Mouse (Mus musculus) left cerebral cortex, postnatal 25 days (tissue): ENCODE data around the gene Tob1. TPM values are rescaled to one million over a fixed set of nuclear protein-coding genes. Genes with fewer than 3 reads are reported as not detected.

ENCODE experiments used
- DNase-seq, 2 experiments: peaks; one replicate each; pipeline ENCODE4 v3.0.0; 2022; ENCODE audit warnings: low spot score in 2 of 2, mixed read lengths in 1 of 2
- intact Hi-C: fragments of 180-260 bp; cut with DNase I; formaldehyde crosslinking; loops from one replicate; pipeline ENCODE4 v1.15.1; 2025
- total RNA-seq, 2 experiments: library from RNA; stranded (reverse); gene quantifications; 2 replicates each; pipeline ENCODE4 v1.2.3; 2021

The Tob1 gene
- total RNA-seq, 2 experiments from 2014 or later, result 38.2 to 43.9 TPM

- intact Hi-C loops, result no loop called here
- DNase-seq, result peak in 1 of 2 experiments; percentile 36
These were observed 10.0 kb downstream of the Tob1 start for GRCm38 (mm10) chr11:94221257-94221656.

- no peak for DNase-seq
- intact Hi-C loops, result no loop called here
These were observed 12.3 kb downstream of the Tob1 start for GRCm38 (mm10) chr11:94223531-94223930.

DNA sequence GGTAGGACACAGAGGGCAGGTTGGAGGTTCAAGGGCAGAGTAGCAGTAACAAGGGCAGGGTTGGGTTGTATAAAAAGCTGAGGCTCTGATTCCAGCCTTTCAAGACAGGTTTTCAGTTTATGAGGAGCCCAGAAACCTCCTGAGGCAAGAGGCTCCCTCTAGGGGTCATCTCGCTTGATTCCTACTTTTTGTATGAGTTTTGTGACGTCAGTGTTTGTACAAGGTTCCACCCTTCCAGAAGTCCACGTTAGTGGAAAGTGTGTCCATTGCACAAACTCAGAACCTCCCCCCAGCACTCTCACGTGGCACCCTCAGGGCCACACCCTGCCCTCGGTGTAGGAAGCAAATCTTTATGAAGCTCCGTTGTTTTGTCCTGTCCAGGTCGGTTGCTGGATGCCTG is 14.7 kb downstream of the Tob1 start:
- intact Hi-C loops, result loop anchor here (2.0 kb wide), 1 partner anchor 93 kb away; no protein-coding TSS in a partner anchor
- peak; percentile 52 to 76 for DNase-seq

DNA sequence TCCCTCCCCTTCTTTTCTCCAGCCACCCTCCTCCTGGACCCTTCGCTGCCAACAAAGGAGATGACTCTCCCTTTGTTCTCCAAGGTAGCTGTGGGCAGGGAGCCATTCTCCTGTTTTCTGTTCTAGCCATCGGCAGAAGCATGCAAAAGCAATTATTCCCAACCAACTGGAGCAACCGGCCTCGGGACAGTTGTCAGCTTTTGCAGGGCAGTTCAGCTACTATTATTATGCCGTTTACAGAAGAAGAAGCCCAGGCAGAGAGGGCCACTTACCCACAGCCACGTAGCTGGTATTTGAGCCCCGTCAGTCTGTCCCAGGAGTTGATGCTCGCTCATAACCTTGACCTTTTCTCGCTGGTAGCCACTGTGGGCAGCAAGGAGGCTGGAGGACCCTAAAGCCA is 17.2 kb downstream of the Tob1 start:
- intact Hi-C loops, result no loop called here
- DNase-seq, result no peak

GRCm38 (mm10) chr11:94229207-94229960 is 18.1 kb downstream of the Tob1 start:
- no peak for DNase-seq
- intact Hi-C loops, result no loop called here

DNA sequence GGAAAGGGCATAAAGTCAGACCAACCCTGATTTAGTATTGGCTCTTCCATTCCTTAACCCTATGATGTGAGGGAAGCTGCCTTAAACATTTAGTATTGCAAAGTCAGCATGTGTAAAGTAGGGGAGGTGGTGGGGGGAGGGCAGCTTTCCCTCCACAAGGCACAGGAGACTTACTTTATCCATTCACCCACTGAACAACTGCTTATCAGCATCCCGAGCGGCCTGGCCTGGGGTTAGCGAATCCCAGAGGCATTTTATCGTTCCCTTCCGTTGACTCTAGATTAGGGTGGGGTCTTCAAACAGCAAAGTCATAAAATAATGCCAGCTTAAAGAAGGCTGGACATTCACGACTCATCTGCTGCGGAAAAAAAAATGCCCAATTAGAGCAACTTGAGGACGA is 19.0 kb downstream of the Tob1 start:
- intact Hi-C loops, result no loop called here

DNA sequence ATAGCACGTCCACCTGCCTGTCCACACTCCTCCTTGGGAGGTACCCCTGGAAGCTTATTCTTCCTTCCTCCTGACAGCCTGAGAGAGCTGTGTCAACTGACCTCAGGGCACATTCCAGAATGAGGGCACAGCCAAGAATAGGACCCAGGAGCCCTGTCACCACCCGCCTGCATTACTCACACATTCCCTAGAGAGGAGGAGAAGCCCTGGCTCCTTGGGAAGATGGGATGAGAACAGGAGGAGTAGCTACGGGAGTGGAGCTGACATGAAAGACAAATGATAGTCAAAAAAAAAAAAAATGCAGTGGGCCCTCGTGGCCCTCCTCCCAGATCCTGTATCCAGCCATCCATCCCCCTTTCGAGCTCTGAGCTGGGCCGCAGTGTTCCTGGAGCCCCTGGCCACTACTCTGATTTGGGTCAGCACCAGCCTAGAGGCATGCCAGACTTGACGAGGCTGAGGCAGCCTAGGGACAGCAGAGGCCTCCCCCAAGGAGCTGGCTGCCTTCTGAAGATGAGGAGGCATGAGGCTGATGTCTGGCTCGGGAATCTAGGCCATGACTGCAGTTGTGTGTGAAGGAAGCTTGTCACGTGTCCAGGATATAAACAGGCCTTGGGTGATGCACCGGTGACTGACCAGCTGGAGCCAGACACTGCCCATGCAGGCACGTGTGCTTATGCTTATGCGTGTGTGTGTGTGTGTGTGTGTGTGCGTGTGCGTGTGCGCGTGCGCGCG is 20.7 kb downstream of the Tob1 start:
- peak in 1 of 2 experiments; percentile 81 for DNase-seq
- intact Hi-C loops, result no loop called here

More for the DNA sequence above, 19.0 kb downstream of the Tob1 start:
- no peak for DNase-seq

- intact Hi-C loops, result no loop called here
- peak in 1 of 2 experiments; percentile 25 for DNase-seq
These were observed 22.2 kb downstream of the Tob1 start for GRCm38 (mm10) chr11:94233405-94233804.

- no peak for DNase-seq
- intact Hi-C loops, result no loop called here
These were observed 23.1 kb downstream of the Tob1 start for GRCm38 (mm10) chr11:94234380-94234779.

DNA sequence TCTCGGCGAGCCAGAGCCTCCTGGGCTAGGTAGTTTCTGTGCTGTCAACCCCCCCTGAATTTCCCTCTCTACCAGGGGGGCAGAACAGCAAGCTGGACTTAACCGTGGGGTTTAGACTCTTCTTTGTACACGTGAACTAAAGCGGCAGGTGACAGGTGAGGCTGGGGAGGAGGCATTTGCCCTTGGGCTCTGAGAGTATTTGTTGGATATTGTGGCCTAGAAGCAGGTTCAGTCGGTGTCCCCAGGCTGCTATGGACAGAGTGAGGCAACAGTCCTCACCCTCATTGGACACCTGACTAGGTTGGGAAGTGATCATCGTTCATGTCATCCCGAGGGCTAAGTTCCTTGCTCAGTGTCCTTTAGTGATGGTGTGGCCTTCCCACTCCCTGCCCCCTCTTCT is 23.6 kb downstream of the Tob1 start:
- intact Hi-C loops, result loop anchor here (5.0 kb wide), 1 partner anchor 167 kb away; no protein-coding TSS in a partner anchor
- no peak for DNase-seq

DNA sequence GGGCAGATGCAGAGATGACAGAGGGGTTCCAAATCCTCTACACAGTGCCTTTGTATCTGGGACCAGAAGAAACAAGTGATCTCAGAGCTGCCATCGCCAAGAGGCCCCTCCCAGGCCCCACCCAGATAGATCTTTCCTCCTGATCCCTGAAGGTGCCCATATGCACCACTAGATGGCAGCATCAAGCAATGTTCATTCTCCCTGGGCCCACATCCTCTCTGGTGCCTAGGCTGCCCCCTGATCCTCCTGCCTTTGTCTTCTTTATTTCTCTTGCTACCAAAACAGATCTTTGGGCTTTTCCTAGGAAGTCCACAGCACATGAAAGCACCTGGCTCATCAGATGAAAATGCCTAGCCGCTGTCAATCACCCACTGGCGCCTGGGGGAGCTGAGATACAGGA is 24.8 kb downstream of the Tob1 start:
- peak; percentile 78 to 88 for DNase-seq
- intact Hi-C loops, result loop anchor here (1.0 to 5.0 kb wide), 3 partner anchors 41 to 251 kb away; partner anchors contain the start of gene Spata20

GRCm38 (mm10) chr11:94238786-94239185 is 27.5 kb downstream of the Tob1 start:
- DNase-seq, result no peak
- intact Hi-C loops, result loop anchor here (5.0 kb wide), 1 partner anchor 164 kb away; no protein-coding TSS in a partner anchor

DNA sequence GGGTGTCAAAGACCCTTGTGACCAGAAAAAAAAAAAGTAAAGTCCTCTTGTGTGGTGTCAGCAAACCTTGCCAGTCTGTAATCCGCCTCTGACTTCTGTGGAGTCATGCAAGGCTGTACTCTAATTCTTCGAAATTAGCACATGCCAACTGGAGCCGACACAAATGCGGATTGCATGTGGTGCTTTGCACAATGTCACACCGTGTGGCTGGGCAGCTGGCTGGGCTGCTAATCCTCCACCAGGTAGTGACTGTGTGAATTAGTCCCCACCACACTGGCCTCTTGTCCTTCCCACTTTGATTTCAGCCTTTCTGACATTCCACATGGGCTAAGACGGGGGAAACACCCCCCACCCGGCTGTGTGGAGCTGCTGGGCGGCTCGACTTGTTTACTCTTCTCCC is 28.5 kb downstream of the Tob1 start:
- intact Hi-C loops, result loop anchor here (5.0 kb wide), 1 partner anchor 163 kb away; no protein-coding TSS in a partner anchor

GRCm38 (mm10) chr11:94242760-94243421 is 31.6 kb downstream of the Tob1 start:
- intact Hi-C loops, result no loop called here
- DNase-seq, result no peak

More for the DNA sequence above, 28.5 kb downstream of the Tob1 start:
- no peak for DNase-seq

DNA sequence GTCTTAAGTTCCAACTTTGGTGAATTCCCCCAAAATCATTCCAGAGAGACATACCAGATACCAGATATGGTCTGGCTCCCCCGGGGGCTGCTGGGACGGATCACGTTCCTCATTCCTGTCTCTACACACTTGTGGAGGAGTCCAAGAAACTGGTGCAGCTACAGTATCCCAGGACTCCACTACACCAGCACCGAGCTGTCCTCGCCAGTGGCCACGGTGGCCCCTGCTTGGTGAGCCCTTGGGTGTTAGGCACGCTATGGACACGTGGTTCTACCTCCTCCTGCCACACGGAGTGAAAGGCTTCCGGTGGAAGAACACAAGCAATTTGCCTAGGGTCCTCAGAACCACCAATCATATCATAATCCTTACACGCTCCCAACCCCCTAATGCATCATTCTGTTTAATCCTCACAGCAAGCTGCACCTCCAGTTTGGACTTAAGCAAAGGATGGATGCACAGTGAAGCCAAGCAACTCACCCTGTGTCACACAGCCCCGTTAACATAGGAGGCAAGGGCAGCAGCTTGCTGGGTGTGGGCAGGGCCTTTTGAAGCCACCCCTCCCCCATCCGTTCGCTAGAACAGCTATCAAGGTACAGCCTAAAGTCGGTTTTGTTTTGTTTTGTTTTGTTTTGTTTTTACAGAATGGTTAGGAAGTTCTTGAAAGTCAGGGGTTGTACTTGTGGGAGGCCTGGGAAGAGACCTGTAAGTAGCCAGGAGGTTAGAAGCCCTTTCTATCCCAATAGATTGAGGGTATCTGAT is 32.3 kb downstream of the Tob1 start:
- no peak for DNase-seq
- intact Hi-C loops, result no loop called here

DNA sequence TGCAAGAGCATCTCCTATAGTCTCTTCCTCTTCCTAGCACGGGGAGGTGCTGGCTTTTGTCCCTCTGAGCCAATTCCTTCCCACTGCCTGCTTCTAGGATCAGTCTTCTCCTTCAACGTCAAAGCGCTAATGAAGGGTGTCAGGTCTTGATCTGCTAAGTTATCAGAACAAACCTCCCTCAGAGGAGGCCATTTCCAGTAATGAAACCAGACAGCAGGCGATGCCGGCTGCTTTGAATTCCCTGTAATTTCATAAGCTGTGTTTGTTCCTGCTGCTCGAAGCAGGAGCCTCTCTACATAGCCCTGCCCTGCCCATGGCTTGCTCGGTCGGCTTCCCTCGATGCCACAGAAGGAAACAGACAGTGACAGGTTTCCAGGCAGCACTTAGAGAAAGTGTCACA is 33.1 kb downstream of the Tob1 start:
- DNase-seq, result no peak
- intact Hi-C loops, result no loop called here

GRCm38 (mm10) chr11:94245955-94246788 is 34.9 kb downstream of the Tob1 start, which contains the start of gene Wfikkn2:
Gene Wfikkn2, minus strand, starts transcription at chr11:94246005.
- intact Hi-C loops, result no loop called here
- peak in 1 of 2 experiments; percentile 56 for DNase-seq

- DNase-seq, result no peak
- intact Hi-C loops, result no loop called here
These were observed 35.5 kb downstream of the Tob1 start for GRCm38 (mm10) chr11:94246789-94247061.

DNA sequence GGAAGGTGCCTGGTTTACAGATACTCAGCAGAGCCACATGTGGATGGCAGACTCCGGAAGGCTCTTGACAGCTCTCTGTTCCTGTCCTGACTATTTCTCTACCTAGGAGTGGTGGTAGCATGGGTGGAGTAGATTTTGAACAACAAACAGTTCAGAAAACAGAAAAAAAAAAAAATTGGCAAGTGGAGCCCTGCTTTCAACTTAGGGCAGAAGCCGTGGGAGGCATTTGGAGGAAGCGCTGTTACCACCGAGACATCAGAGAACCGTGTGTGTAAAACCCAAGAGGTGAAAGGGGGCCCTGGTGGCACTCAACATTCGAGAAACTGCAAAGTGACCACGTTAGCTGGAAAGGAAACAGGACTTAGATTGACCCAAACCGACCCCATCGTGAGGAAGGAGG is 41.9 kb downstream of the Tob1 start:
- intact Hi-C loops, result no loop called here

More for the DNA sequence above, 41.9 kb downstream of the Tob1 start:
- DNase-seq, result no peak
